Mouse (Mus musculus) CH12.LX (cell line): ENCODE results near the gene Sec22c.

Source experiments
- CTCF ChIP-seq, 2 experiments: IDR thresholded peaks in 1 of 2; conservative IDR thresholded peaks in 1 of 2; 2 replicates each; pipeline ENCODE4 v1.5.1; 2011 to 2012; ENCODE audit warnings: low read depth in 2 of 2, low read length in 2 of 2, improper control_type of control experiment in 1 of 2, inconsistent platforms in 1 of 2, mild to moderate bottlenecking in 1 of 2, moderate library complexity in 1 of 2
- E2F4 ChIP-seq: IDR thresholded peaks from 2 replicates; pipeline ENCODE4 v1.6.1; 2011; ENCODE audit warnings: low read depth, low read length, improper control_type of control experiment; ENCODE audit not compliant: insufficient replicate concordance
- ELF1 ChIP-seq: IDR thresholded peaks from 2 replicates; pipeline ENCODE4 v1.6.1; 2014; ENCODE audit warnings: low read depth, mild to moderate bottlenecking, inconsistent platforms, low read length, improper control_type of control experiment
- MAFK ChIP-seq: IDR thresholded peaks from 2 replicates; pipeline ENCODE4 v1.6.1; 2011; ENCODE audit warnings: low read length, improper control_type of control experiment; ENCODE audit not compliant: insufficient replicate concordance
- POLR2A ChIP-seq: IDR thresholded peaks from 2 replicates; pipeline ENCODE4 v1.6.1; 2011; ENCODE audit warnings: low read depth, mild to moderate bottlenecking, improper control_type of control experiment, low read length
- SMC3 ChIP-seq: IDR thresholded peaks from 2 replicates; pipeline ENCODE4 v1.6.1; 2011; ENCODE audit warnings: low read depth, low read length, improper control_type of control experiment

- TF ChIP-seq CTCF (conservative IDR thresholded peaks at IDR 0.05 in 1 of 2, IDR thresholded peaks at IDR 0.05 in 1 of 2; ENCODE audit: low read depth in 2 of 2, low read length in 2 of 2): no peak
- TF ChIP-seq E2F4: no peak
- TF ChIP-seq SMC3: no peak
- TF ChIP-seq MAFK: no peak
- TF ChIP-seq POLR2A: no peak
- TF ChIP-seq ELF1: no peak
Observed at GRCm38 (mm10) chr9:121675011-121675410, 30.3 kb downstream of the Sec22c start.
